Mouse (Mus musculus) small intestine, adult 2 months (tissue): ENCODE results near the gene Tnik.

Experiments
- CTCF ChIP-seq: fragments of 200-500 bp; IDR thresholded peaks from 2 replicates; pipeline ENCODE4 v1.5.1; 2012; ENCODE audit warnings: low read depth, mild to moderate bottlenecking, control low read depth, inconsistent platforms, low read length, moderate library complexity, mixed read lengths; ENCODE audit not compliant: insufficient replicate concordance, insufficient read length; ENCODE audit errors: extremely low read depth
- POLR2A ChIP-seq: fragments of 200-500 bp; IDR thresholded peaks from 2 replicates; pipeline ENCODE4 v1.6.1; 2012; ENCODE audit warnings: low read depth, mild to moderate bottlenecking, control low read depth, inconsistent platforms, low read length, moderate library complexity

- TF ChIP-seq POLR2A = no peak
- TF ChIP-seq CTCF = no peak
Measured at GRCm38 (mm10) chr3:28415986-28416385, 153.0 kb downstream of the Tnik start.
